Mouse (Mus musculus) erythroblast, embryonic 14.5 days (primary cell): Measurements from ENCODE around the gene Nsun7. TPM values are rescaled to one million over a fixed set of nuclear protein-coding genes. Genes with fewer than 3 reads are reported as not detected.

Experiments used
- H3K27me3 ChIP-seq: 2 replicates; pipeline ENCODE4 v1.6.1; 2012; ENCODE audit warnings: inconsistent platforms; ENCODE audit not compliant: control insufficient read depth
- H3K36me3 ChIP-seq: 2 replicates; pipeline ENCODE4 v1.6.1; 2012; ENCODE audit warnings: mild to moderate bottlenecking, inconsistent platforms; ENCODE audit not compliant: control insufficient read depth
- H3K4me1 ChIP-seq: 2 replicates; pipeline ENCODE4 v1.6.1; 2012; ENCODE audit warnings: inconsistent platforms; ENCODE audit not compliant: control insufficient read depth
- H3K4me3 ChIP-seq: replicated peaks from 2 replicates; pipeline ENCODE3; 2012; ENCODE audit warnings: moderate library complexity, mild to moderate bottlenecking, inconsistent platforms
- H3K9me3 ChIP-seq: 2 replicates; pipeline ENCODE4 v1.6.1; 2012; ENCODE audit warnings: low read length, inconsistent platforms, mixed read lengths; ENCODE audit not compliant: control insufficient read depth
- GATA1 ChIP-seq: IDR thresholded peaks from 2 replicates; pipeline ENCODE4 v1.6.1; 2012; ENCODE audit warnings: low read length, inconsistent platforms, mixed read lengths
- TAL1 ChIP-seq: IDR thresholded peaks from 3 replicates; pipeline ENCODE4 v1.6.1; 2012; ENCODE audit warnings: low read length, inconsistent platforms, mixed read lengths
- polyA plus RNA-seq: library from polyadenylated mRNA; stranded (reverse); fragments of >175 nt; gene quantifications from 2 replicates; pipeline ENCODE4 v1.2.3, GENCODE M21; 2012

Nsun7 gene
- polyA plus RNA-seq, 1 experiment, result not detected

DNA sequence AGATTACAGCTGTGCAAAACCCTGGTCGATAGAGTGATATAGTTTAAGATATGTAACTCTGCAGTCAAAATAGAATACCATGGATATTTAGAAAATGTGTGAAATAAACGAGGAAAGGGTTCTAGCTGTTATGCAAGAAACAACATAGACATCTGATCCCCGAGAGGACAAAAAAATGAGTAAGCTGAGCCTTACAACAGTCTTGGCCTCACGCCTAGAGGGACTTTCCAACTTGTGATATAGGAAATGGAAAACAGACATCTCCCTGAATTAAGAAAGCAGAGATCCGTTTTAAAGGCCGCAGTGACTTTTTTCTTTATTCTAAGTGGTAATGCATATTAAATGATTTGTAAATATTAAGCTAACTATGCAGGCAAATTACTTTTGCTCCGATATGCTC is 9.9 kb downstream of the Nsun7 start:
- no peak overlapping the region for H3K4me3 ChIP-seq
- no peaks in the 10 kb centered on the region for H3K4me1 ChIP-seq
- no peaks in the 10 kb centered on the region for H3K27me3 ChIP-seq
- no peak for TF ChIP-seq GATA1
- TF ChIP-seq TAL1, result no peak
- H3K36me3 ChIP-seq, result no peaks in the 10 kb centered on the region
- H3K9me3 ChIP-seq, result no peaks in the 10 kb centered on the region

DNA sequence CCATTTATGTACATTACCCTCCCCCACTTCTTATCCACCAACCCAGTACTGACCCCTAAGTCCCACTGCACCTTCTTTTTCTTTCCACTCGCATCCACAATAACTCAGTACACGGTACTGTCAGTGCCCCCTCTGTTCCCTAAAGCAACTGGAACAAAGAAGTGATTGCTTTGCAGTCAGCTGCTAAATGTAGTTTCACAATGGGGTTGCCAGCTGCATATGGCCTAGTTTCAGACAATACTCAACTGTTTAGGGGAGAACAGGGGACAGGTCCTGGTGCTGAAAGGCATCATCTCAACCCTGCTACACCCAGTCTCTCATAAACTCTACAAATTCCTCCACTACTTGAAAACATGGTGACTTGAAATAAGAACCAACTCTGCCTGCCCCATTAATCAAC is 11.4 kb downstream of the Nsun7 start:
- H3K36me3 ChIP-seq, result no peaks in the 10 kb centered on the region
- no peaks in the 10 kb centered on the region for H3K27me3 ChIP-seq
- no peaks in the 10 kb centered on the region for H3K9me3 ChIP-seq
- H3K4me1 ChIP-seq, result no peaks in the 10 kb centered on the region
- H3K4me3 ChIP-seq, result no peak overlapping the region
- TF ChIP-seq GATA1 (no peak), TAL1 (no peak)

DNA sequence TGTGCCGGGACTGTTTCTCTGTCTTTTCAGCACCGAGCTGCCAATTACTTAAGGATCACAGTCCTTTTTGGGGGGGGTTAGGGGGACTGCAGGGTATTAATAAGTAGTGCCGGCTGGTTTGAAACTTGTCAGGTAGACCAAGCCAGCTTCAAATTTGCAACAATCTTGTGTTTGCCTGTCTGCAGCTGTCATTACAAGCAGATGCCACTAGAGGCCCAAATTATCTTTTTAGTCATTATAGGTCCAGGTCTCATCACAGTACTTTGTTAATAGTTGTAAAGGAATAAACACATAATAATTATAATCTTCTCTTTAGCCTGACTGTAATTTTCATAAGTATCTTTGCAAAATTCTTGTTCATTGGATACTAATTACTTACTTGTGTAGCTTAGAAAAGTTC is 14.7 kb downstream of the Nsun7 start:
- TF ChIP-seq GATA1 (no peak), TAL1 (no peak)
- Histone ChIP-seq H3K9me3 (no peaks in the 10 kb centered on the region), H3K4me3 (no peak overlapping the region), H3K4me1 (no peaks in the 10 kb centered on the region), H3K27me3 (no peaks in the 10 kb centered on the region), H3K36me3 (no peaks in the 10 kb centered on the region)

DNA sequence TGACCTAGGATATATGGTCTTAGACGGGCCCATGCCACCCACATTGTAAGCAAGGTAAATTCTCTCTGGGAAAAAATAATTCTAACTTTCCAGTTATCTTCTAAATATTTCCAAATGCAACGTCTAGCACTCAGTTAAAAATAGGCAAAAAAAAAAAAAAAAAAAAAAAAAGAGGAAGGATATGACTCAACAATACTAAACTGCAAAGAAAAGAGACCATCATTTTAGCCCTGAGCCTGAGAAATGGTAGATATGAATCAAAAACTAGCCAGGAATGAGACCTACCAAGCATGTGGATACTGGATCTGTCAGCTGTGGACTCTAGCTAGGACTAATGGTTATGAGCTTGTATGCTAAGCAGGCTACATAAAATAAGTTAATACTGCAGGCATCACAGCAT is 20.0 kb downstream of the Nsun7 start:
- Histone ChIP-seq H3K4me1 (no peaks in the 10 kb centered on the region), H3K36me3 (no peaks in the 10 kb centered on the region)
- TF ChIP-seq GATA1, result no peak
- no peak for TF ChIP-seq TAL1

DNA sequence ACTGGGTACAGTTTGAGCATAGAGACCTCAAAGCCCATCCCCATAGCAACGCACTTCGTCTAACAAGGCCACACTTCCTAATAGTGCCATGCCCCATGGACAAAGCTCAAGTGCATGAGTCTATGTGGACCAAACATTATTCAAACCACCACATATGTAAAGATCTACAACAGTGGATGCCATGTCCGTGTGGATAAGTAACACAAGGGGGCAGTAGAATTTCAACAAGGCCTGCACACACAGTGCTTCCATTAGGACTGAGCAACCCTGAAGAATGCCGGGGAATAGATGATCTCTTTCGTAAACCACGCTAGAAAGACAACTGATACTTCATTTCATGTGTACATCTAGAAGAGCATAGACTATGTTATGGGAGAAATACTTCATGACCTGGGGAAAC is 21.0 kb downstream of the Nsun7 start:
- Histone ChIP-seq H3K36me3 (no peaks in the 10 kb centered on the region), H3K27me3 (no peaks in the 10 kb centered on the region), H3K4me3 (no peak overlapping the region), H3K9me3 (peaks cover 2% of the 10 kb centered on the region; the same call in 1 of the 2 replicates), H3K4me1 (no peaks in the 10 kb centered on the region)
- TF ChIP-seq GATA1 (no peak), TAL1 (no peak)

More for the DNA sequence above, 20.0 kb downstream of the Nsun7 start:
- Histone ChIP-seq H3K9me3 (peaks cover 2% of the 10 kb centered on the region; the same call in 1 of the 2 replicates), H3K4me3 (no peak overlapping the region), H3K27me3 (no peaks in the 10 kb centered on the region)

DNA sequence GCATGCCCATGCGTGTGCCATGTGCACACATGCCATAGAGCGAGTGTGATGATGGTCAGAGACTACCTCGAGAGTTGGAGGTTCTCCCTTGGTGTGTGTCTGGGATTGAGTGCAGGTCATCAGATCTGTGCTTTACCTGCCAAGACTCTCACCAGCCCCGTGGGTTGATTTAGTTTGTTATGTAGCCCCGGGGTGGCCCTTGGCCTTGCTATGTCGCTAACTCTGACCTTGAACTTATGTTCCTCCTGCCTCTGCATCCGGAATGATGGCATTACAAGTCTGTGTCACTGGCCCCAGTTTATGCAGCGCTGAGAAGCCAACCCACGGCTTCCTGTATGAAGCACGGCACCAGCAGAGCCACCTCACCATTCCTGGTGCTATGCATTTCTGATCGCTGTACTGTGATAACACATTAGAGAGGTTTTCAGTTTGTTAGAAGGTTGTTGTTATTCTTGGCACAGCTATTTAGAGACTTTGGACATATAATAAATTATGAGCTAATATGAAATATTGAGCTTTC is 34.5 kb downstream of the Nsun7 start:
- Histone ChIP-seq H3K36me3 (no peaks in the 10 kb centered on the region), H3K4me3 (no peak overlapping the region), H3K9me3 (no peaks in the 10 kb centered on the region), H3K4me1 (no peaks in the 10 kb centered on the region), H3K27me3 (no peaks in the 10 kb centered on the region)
- no peak for TF ChIP-seq GATA1
- TF ChIP-seq TAL1, result no peak

DNA sequence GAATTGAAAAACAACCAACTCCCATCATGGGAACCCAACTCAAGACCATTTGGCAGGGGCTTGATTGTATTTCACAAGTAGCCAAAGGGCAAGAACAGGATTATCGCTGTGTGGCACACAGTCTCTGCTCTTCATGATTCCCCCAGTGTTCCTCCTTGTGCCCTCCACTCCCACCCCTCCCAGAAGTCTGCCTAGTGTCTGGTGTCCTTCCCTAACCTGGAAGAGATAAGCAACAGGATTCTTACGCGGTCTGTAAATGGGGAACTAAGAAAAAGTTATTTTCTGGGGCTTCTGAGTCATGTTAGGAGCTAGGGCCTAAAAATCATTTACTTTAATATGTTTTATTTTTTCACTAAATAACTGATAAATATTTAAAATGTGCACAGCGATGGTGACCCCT is 35.3 kb downstream of the Nsun7 start:
- Histone ChIP-seq H3K4me1 (no peaks in the 10 kb centered on the region), H3K9me3 (no peaks in the 10 kb centered on the region), H3K4me3 (no peak overlapping the region), H3K36me3 (no peaks in the 10 kb centered on the region), H3K27me3 (no peaks in the 10 kb centered on the region)
- no peak for TF ChIP-seq GATA1
- TF ChIP-seq TAL1, result no peak

DNA sequence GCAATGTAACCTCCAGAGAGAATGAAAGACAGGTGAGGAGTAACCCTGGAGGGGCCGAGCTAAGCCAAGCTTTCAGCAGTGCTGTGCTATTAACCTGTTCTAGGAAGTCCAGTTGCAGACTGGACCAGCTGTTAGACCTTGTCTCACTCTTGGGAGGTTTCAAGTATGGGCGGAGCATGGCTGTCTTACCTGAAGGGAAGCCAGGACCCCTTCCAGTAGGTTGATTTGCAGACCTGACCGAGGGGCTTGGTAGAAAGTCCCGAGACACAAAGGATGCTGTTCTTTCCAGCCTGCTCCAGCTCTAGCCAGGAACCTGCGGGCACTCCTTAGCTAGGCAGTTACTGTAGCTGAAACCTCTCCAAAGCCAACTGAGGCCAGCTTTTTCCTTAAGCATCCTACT is 36.4 kb downstream of the Nsun7 start:
- no peaks in the 10 kb centered on the region for H3K9me3 ChIP-seq
- no peak overlapping the region for H3K4me3 ChIP-seq
- no peaks in the 10 kb centered on the region for H3K36me3 ChIP-seq
- TF ChIP-seq TAL1 (no peak), GATA1 (no peak)
- no peaks in the 10 kb centered on the region for H3K4me1 ChIP-seq
- H3K27me3 ChIP-seq, result no peaks in the 10 kb centered on the region

DNA sequence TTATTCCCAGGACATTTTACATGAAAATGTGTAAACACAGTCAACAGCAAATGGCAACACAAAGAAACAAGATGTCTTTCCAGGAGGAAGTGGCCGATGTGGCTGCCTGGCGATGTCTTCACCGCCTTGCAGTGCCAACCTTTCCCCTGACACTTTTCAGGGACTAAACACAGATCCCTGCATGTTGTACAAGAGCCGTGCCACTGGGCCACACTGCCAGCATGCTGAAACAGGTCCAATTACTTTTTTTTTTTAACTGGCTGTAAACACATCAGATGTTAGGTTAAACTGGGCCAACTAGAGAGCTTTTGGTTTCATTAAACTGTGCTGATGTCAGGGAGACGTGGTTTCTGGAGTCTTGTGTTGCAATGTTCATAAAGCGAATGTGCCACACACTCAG is 39.2 kb downstream of the Nsun7 start:
- no peak for TF ChIP-seq GATA1
- no peak for TF ChIP-seq TAL1

DNA sequence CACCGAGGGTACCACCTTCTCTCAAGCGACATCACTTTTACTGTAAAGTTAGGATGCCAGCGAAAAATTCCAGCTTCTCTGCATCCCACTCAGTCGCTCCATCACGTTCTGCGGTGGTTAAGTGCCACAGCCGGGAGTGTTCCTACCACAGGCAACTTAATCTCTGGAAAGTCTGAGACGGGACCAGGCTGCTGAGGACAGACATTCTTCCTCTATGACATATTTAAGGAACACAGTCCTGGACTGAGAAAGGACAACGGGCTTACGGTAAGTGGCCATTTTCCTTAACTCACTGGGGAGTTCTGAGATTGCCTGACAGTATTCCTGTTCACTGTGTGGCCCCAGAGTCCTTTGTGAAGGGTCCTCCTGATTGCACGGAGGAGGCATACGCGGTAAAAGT is 40.9 kb downstream of the Nsun7 start:
- H3K4me1 ChIP-seq, result no peaks in the 10 kb centered on the region
- H3K4me3 ChIP-seq, result no peak overlapping the region
- H3K27me3 ChIP-seq, result no peaks in the 10 kb centered on the region
- no peaks in the 10 kb centered on the region for H3K9me3 ChIP-seq
- no peak for TF ChIP-seq TAL1
- TF ChIP-seq GATA1, result no peak
- H3K36me3 ChIP-seq, result no peaks in the 10 kb centered on the region; the same call in 1 of the 2 replicates

More for the DNA sequence above, 39.2 kb downstream of the Nsun7 start:
- no peaks in the 10 kb centered on the region for H3K27me3 ChIP-seq
- H3K36me3 ChIP-seq, result no peaks in the 10 kb centered on the region; the same call in 1 of the 2 replicates
- H3K9me3 ChIP-seq, result no peaks in the 10 kb centered on the region
- no peaks in the 10 kb centered on the region for H3K4me1 ChIP-seq
- H3K4me3 ChIP-seq, result no peak overlapping the region
